Mouse (Mus musculus) right cerebral cortex, postnatal 10 days (tissue): Measurements from ENCODE around the gene Lrrc61.

ENCODE experiments used
- DNase-seq, 2 experiments: peaks; one replicate each; pipeline ENCODE4 v3.0.0; 2021; ENCODE audit warnings: low spot score in 2 of 2

The Lrrc61 gene

DNA sequence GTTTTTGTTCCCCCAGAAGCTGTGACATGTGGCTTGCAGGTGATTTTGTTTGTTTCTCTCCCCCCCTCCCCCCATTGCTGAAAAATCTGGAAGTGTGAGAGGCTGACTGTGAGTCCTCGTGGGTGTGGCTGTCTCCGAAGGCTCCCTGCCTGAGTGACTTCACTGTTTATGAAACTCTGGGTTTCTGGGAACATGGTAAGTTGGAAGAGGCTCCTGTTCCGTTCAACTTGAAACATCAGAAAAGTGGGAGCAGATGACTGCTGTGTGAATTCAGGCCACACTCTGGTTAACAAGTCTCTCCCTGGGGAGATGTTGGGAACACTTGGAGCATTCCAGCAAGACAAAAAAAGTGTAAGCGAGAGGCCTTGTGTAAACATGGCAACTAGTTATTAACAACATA, 7.7 kb upstream of the Lrrc61 start:
- DNase-seq: no peak

GRCm38 (mm10) chr6:48548314-48548713, 6.3 kb upstream of the Lrrc61 start:
- DNase-seq: no peak

- no peak for DNase-seq
Observed at GRCm38 (mm10) chr6:48552918-48553317, 1.7 kb upstream of the Lrrc61 start.

- no peak for DNase-seq
Observed at GRCm38 (mm10) chr6:48553819-48554218, 777 bp upstream of the Lrrc61 start.

DNA sequence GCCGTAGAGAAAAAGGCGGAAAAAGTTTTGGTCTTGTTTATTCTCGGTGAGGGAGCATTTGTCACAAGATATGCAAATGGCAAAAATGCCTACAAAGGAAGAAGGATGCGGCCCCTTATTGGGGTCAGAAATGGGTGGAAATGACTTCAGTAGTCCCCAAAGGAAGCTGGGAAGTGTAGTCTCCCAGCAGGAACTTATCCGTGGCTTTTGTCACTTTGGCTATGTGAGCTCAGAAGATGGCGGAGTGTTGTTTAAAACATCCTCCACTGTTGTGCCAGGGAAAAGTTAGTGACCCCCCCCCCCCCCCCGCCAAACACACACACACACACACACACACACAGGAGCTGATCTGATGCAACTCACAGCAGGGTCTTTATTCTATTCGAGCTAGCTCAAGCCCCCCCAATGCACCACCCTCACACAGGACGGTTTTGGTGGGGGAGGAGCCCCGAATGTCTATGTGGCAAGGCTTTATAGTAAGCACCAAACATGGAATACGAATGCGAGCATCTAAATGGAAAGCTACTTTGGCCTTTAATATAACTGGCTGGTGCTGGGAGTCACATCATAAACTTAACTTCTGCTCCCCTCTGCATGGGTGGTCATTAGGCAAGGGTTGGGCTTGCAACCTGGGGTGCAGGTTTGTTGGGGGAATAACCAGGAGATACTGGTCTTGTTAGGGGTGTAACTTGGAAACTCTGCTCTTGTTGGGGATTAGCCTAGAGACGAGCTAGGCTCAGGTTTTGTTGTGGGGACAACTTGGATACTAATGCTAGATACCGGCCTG, 701 bp downstream of the Lrrc61 start:
- DNase-seq: peak; percentile 79 to 85

- no peak for DNase-seq
Observed at GRCm38 (mm10) chr6:48555956-48556355, 1.4 kb downstream of the Lrrc61 start.

DNA sequence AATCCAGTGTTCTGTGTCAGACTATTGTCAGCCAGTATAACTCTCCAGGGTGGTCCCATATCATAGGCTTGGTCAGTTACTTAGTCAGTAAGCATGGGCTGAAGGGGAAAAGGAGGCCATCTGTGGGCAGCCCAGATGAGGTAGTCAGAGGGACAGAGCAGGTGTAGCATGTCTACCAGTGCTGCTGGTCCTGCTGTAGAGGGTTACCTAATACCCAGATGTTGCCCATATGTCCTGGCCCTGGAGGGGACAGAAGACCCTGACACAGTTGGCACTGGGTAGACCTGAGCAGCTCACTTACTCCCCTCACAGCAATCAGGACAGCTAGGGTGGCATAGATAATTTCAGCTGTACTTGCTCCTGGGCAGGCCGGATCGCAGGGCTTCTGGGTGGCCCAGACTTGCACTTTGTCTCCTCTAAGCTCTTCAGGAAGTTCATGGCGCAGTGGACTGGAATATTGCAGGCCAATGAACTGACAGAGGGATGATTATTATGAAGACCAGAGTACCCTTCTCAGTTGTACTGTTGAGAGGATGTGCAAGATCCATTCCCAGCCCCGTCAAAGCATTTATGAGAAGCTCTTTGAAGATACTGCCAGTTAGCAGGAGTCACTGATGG, 11.2 kb downstream of the Lrrc61 start:
- DNase-seq: no peak

DNA sequence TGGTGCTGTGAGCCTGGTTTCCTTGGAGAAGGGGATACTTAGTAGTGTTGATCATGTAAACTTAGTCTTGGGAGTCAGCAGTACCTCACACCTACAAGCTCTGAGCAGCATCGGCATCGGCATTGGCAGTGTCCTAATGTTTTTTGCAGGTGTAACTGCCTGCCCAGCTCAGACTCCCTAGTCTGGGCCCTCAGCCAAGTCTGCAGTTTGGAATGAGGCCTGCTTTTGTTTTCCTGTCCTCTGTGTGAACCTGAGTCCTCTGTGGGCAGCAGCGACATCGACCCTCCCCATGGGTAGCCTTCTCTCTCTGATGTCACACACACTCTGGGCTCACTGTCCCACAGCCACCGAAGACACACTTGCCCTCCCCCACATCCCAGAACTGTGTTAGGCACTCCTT, 11.7 kb downstream of the Lrrc61 start:
- no peak for DNase-seq

DNA sequence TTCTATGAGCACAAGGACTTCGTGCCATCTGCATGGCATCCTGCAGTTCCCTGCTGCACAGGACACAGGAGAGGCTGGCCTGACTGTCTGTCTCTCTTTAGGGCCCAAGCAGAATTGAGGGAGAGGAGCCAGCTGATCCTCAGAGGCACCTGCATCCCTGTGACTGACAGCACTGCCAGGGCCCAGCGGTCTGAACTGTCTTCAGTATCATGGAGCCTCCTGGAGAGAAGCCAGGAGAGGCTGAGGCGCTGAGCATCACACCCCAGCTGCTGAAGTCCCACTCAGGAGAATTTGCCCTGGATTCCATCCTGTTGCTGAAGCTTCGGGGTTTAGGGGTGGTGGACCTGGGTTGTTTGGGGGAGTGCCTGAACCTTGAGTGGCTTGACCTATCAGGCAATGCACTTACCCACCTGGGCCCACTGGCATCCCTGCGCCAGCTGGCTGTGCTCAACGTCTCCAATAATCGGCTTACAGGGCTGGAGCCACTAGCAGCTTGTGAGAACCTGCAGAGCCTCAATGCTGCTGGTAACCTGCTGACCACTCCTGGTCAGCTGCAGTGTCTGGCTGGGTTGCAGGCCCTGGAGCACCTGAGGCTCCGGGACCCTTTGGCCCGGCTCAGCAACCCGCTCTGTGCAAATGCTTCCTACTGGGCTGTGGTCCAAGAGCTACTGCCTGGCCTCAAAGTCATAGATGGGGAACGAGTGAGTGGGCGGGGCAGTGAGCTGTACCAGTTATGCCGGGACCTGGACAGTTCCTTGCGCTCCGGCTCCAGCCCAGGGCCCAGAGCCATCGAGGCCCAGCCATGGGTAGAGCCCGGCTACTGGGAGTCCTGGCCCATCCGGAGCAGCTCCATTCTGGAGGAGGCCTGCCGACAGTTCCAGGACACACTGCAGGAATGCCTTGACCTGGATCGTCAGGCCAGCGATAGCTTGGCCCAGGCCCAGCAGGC, 13.7 kb downstream of the Lrrc61 start:
- no peak for DNase-seq

DNA sequence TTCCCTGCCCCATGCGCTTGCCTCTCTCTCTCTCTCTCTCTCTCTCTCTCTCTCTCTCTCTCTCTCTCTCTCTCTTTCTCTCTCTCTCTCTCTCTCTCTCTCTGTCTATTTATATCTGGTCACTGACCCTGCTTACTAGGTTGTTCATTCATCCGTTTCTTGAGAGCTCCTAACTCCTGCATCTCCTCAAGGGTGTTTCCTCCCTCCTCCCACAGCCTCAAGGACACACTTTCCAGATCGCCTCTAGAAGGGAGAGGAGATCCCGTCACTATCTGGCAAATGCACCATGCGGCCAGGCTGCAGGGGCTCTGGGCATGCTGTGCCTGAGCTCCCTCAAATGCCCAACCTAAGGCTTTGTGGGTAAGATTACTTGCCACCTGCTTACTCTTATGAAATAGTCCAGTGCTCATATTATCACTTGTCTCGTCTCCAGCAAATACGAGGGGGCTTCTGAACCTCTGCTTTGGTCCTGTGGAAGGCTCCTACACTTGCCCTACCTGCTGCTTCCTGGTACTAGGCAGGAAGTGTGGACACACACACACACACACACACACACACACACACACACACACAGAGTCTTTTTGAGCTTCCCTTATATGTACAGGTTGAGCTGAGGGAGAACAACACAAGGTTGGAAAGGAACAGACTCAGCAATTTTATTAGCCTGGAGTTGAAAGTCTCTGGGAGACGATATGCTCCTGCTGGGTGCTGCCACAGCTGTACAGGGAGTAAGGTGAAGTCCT, 14.6 kb downstream of the Lrrc61 start:
- no peak for DNase-seq

GRCm38 (mm10) chr6:48572014-48572413, 17.4 kb downstream of the Lrrc61 start:
- DNase-seq: no peak

DNA sequence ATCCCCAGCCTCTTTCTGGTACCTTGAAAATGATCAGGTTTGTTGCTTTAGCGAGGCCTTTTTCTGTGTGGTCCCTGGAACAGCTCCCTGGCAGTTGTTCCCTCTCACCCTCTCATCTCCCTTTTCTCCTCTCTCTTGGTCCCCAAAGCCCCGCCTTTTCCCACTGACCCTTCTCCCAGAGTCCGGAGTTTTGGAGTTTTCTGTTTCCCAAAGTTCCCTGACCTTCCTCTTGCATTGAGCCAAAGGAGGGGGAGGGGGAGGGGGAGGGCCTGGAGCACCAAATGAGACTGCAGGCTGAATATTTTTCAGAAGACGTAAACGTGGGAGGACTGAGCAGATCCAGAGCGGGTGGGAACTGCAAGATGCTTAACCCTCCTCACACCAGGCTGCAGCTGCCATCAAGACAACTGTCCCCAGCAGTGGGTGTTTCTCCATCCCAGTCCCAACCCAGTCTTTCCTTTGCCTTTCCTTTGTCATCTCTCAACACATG, 18.0 kb downstream of the Lrrc61 start, which contains the start of gene Rarres2:
TSS of gene Rarres2 (minus strand) at position 218 of the 490 bp plus-strand sequence.
- DNase-seq: no peak

- no peak for DNase-seq
Observed at GRCm38 (mm10) chr6:48573280-48573679, 18.7 kb downstream of the Lrrc61 start.

DNA sequence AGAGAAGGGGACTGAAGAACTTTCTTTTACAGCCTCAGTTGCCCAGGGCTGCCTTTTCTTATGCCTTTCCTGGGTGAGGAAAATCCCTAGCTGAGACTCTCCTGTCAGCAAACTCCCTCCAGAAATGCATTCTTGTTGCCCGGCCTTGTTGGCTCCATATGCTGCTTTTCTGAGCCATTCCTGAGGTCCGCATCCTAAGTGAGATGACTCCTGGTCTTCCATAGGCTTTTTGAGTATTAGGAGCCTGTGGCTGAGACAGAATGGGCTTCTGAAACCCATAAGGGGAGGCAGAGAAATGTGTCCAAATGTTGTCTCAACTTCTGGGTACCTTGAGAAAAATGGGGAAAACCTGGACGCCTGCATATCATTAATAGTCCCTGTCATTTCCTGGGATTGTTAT, 19.4 kb downstream of the Lrrc61 start:
- DNase-seq: no peak

DNA sequence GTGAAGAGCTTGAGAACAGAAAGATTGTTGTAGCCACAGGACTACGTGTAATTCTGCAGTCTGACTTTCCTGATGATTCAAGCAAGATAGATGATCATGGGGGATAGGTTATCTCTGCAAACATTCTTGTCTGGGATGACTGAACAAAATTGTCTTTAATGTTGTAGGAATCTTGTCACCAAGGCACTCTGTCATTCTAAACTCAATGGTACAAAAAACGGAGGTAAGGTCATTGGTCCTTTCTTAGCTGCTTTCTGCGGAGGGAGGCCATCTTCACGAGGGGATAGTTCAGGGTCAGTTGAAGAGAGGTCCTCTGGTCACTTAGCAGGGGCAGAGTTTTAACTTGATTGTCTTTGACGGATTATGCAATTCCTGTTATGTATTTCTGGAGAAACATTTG, 24.1 kb downstream of the Lrrc61 start:
- DNase-seq: no peak

DNA sequence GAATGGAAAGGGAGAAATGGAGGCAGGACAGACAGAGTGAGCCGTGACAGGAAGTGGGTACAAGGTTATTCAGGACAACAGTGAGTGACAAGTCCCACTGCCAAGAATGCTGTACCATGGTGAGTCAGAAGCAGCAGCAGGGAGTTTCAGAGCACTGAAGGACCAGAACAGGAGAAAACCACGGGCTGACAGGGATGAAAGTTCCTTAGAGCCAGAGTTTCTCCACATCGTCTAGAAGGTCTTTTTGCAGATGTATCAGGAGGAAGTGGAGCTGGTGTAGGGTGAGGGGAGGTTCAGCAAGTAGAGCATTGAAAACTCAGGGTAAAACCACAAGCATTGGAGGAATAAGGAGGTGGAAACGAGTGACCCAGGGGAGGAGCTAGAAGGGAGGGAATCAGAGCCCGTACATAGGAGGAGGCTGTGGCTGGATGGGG, 24.6 kb downstream of the Lrrc61 start:
- no peak for DNase-seq

DNA sequence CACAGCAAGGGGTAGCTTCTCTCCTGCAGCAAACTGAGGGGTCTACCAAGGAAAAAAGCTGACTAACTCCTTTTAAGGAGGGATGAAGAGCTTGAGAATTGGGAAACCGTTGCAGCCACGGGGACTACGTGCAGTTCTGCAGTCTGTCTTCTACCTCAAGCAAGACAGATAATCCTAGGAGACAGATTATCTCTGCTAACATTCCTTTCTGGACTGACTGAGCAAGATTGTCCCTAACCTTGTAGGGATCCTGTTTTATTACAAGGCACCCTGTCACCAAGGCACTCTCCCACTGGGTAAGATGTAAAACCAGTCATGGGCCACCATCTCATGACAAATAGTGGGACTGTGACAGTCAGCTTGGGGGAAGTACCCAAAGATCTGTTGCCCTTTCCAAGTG, 26.7 kb downstream of the Lrrc61 start:
- no peak for DNase-seq

DNA sequence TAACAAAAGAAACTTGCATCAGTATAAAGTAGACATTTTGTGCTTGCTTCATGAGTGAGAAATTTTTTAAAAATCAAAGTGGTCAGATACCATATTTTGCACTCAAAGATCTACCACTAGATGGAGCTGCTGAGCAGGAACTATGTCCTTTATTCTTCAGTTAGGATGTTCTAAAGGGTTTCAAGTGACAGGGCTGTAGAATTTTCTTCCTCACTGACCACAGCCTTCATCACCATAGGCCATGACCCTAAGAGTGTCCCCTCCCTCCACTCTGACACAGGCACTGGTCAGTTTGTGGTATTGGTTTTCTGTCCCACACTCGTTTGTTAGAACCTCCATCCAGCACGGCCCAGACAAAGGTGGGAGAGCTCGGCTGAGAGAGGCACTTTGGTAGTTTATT, 27.4 kb downstream of the Lrrc61 start:
- peak in 1 of 2 experiments; percentile 49 for DNase-seq

DNA sequence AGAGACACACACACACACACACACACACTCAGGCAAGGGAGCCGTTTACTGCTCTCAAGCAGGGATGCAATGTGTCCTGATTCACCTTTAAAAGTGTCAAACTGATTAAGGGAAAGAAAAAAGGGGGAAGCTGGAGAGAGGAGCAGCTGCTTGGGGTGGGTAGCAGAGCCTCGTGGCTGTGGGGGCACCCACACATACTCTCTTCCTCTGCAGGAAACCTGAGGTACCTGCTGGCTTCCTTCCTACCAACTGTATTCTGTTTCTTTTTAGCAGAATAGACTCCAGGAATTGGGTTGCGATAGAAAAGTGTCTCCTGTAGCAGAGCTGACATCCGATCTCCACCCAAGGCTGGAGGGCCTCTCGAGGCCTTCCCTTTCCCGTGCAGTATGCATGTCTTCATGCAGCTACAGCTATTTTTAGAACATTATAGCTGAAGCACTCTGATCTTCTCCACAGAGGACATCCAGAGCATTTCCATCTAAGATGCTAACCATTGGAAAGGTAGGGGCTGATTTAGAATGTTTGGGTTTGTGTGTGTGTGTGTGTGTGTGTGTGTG, 34.7 kb downstream of the Lrrc61 start, which contains the start of gene Gm45021:
TSS of gene Gm45021 (plus strand) at position 417 of the 557 bp plus-strand sequence.
- DNase-seq: no peak

DNA sequence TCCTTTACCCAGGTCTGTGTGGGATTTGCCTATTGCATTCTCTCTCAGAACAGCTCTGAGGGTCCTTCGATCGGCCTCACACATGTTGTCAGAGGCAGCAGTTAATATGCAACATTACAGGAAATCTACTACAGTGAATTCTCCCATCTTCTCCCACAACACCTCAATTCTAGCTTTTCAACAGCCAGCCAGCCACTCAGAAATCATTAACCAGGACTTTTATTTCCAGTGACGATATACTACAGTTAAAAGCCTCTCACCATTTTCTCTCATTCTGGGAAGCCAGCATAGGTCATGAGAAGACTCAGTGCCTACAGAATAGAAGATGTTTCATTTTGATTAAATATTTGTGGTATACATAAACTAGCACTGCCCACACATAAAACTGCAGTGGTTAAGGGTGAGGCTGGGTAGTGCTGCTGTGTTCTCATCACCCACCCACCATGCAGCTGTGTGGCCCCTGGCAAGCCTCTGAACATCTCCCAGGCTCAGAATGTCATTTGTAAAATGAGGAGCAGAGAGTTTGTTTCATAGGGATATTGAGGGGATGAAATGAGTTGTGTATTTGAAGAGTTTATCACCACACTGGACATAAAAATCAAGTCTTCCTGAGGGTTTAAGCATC, 36.7 kb downstream of the Lrrc61 start:
- DNase-seq: no peak
